Mouse (Mus musculus) Patski (cell line): ENCODE results near the gene Dchs1. TPM values are rescaled to one million over a fixed set of nuclear protein-coding genes. Genes with fewer than 3 reads are reported as not detected.

ENCODE experiments used
- ATAC-seq: fragments of 100-300 bp; one replicate; pipeline ENCODE4 v1.8.0; 2021
- CTCF ChIA-PET: fragments of 350-600 bp; sonication (Branson Sonifier 250); formaldehyde crosslinking; loops from one replicate; lab custom pipeline; 2022; ENCODE audit warnings: inconsistent platforms; lab: Charles Lee
- POLR2A ChIA-PET: fragments of 350-600 bp; sonication (Branson Sonifier 250); formaldehyde crosslinking; loops from one replicate; lab custom pipeline; 2022; ENCODE audit warnings: antibody characterized with exemption, inconsistent platforms; lab: Charles Lee
- DNase-seq: peaks from one replicate; pipeline ENCODE4 v3.0.0-alpha.2; 2011; ENCODE audit warnings: low read depth, low spot score
- H3K27me3 ChIP-seq: fragments of 371-371 bp; one replicate; pipeline ENCODE4 v1.5.1; 2021
- CTCF ChIP-seq: fragments of 100-300 bp; IDR thresholded peaks from one replicate; pipeline ENCODE4 v1.5.1; 2021
- in situ Hi-C: fragments of 300-500 bp; cut with MboI; formaldehyde crosslinking; loops from 3 replicates; pipeline ENCODE4 v1.11.1; 2018; ENCODE audit warnings: low pct_unique_long_range_greater_than_20kb, mixed read lengths
- polyA plus RNA-seq: library from polyadenylated mRNA; unstranded; gene quantifications from one replicate; pipeline ENCODE4 v1.2.3, GENCODE M21; 2021

Gene Dchs1
- not detected for polyA plus RNA-seq

- peaks cover 42% of the 10 kb centered on the region for H3K27me3 ChIP-seq
- ChIA-PET POLR2A (no interaction called here), CTCF (no interaction called here)
- no peak for TF ChIP-seq CTCF
- in situ Hi-C loops = no loop called here
- DNase-seq (no peak), ATAC-seq (no peak)
These were observed at the start of gene Dchs1 for GRCm38 (mm10) chr7:105787285-105788140. Dchs1 (minus strand) TSS chr7:105787654.

DNA sequence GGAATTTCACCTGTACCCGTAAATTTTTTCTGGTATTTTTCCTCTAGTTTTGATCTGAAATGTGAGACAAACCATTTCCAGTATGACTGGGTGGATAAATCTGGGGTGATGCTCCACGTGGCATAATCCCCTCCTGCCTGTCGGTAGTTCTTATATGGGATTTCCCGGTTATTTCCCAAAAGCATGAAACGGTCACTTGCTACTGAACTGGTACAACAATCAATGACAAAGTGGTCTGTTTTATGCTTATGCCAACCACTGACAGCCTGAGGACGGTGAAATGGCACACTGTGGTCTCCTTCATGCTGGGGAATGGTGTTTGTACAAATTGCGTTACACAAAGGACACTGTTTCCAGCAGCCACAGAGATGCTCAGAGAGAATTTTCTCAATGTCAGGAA lies 36.8 kb upstream of the Dchs1 start:
- no peak for TF ChIP-seq CTCF
- POLR2A ChIA-PET = no interaction called here
- ATAC-seq (no peak), DNase-seq (no peak)
- H3K27me3 ChIP-seq = peaks cover 39% of the 10 kb centered on the region
- CTCF ChIA-PET = no interaction called here
- in situ Hi-C loops = loop anchor here (25.0 kb wide), 1 partner anchor 1213 kb away; the partner anchor contains the start of gene Olfr713

- in situ Hi-C loops = loop anchor here (25.0 kb wide), 1 partner anchor 1219 kb away; the partner anchor contains the start of gene Olfr713
- ATAC-seq = no peak
- CTCF ChIA-PET = interaction anchor here (1.0 to 2.1 kb wide), 3 partner anchors 11 to 96 kb away, joined by 3 to 7 read pairs (median 4); no protein-coding TSS in a partner anchor
- DNase-seq = no peak
- POLR2A ChIA-PET = no interaction called here
- H3K27me3 ChIP-seq = peaks cover 23% of the 10 kb centered on the region
- TF ChIP-seq CTCF = peak; percentile 47
These were observed 31.0 kb upstream of the Dchs1 start for GRCm38 (mm10) chr7:105818483-105818882.

DNA sequence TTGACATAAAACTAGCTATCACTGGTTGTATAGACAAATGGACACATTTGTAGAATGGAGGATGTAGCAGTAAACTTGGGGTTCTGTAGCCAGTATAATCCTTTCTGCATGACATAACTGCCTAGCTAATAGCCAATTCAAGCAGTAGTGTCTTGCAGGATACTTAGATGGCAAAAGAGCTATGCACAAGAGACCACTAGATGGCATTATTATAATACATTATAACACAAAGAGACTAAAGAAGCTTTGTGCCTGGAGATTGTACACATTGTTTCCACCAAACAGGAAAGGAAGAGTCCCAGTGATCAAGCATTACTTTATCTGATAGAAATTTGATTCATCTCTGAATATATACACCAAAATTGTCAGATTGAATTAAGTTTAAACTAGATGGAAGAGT lies 29.3 kb upstream of the Dchs1 start:
- ChIA-PET CTCF (interaction anchor here (0.7 to 2.1 kb wide), 7 partner anchors 9 to 1230 kb away, joined by 3 to 13 read pairs (median 5); no protein-coding TSS in a partner anchor), POLR2A (interaction anchor here (0.9 kb wide), 1 partner anchor 1230 kb away, joined by 3 read pairs; no protein-coding TSS in a partner anchor)
- in situ Hi-C loops = loop anchor here (25.0 kb wide), 1 partner anchor 1221 kb away; the partner anchor contains the start of gene Olfr713
- peaks cover 10% of the 10 kb centered on the region for H3K27me3 ChIP-seq
- peak; percentile 53 for TF ChIP-seq CTCF
- peak; percentile 73 for ATAC-seq
- DNase-seq = no peak

- ATAC-seq (no peak), DNase-seq (no peak)
- in situ Hi-C loops = loop anchor here (25.0 kb wide), 1 partner anchor 1224 kb away; the partner anchor contains the start of gene Olfr713
- no peaks in the 10 kb centered on the region for H3K27me3 ChIP-seq
- POLR2A ChIA-PET = interaction anchor here (0.6 kb wide), 1 partner anchor 75 kb away, joined by 5 read pairs; no protein-coding TSS in a partner anchor
- TF ChIP-seq CTCF = no peak
- CTCF ChIA-PET = no interaction called here
These were observed 25.9 kb upstream of the Dchs1 start for GRCm38 (mm10) chr7:105813326-105813725.

DNA sequence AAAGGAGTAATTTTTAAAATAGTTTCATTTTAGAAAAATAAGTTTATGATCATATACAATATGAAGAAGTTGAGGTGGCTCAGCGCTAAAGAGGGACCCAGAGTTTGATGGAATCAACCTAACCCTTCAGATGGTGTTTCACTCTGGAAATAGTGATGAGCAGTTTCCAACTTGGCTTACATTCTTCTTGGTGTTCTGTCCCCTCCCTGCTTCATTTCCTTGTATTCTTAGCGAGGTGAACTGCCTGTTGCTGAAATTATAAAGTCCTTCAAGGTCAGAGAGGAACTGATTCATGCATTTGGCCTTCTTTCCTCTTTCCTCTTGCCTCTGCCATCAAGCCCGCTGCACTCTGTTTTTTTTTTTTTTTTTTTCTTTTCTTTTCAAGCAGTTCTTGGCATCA lies 25.1 kb upstream of the Dchs1 start:
- POLR2A ChIA-PET = no interaction called here
- CTCF ChIA-PET = no interaction called here
- ATAC-seq (no peak), DNase-seq (no peak)
- TF ChIP-seq CTCF = no peak
- H3K27me3 ChIP-seq = no peaks in the 10 kb centered on the region
- in situ Hi-C loops = loop anchor here (25.0 kb wide), 1 partner anchor 1225 kb away; the partner anchor contains the start of gene Olfr713

- H3K27me3 ChIP-seq = no peaks in the 10 kb centered on the region
- DNase-seq = no peak
- no peak for ATAC-seq
- no peak for TF ChIP-seq CTCF
- ChIA-PET CTCF (interaction anchor here (0.8 to 1.7 kb wide), 5 partner anchors 8 to 84 kb away, joined by 4 to 10 read pairs (median 6); partner anchors contain the start of gene Taf10), POLR2A (no interaction called here)
- in situ Hi-C loops = loop anchor here (25.0 kb wide), 1 partner anchor 1226 kb away; the partner anchor contains the start of gene Olfr713
These were observed 24.1 kb upstream of the Dchs1 start for GRCm38 (mm10) chr7:105811516-105811915.

DNA sequence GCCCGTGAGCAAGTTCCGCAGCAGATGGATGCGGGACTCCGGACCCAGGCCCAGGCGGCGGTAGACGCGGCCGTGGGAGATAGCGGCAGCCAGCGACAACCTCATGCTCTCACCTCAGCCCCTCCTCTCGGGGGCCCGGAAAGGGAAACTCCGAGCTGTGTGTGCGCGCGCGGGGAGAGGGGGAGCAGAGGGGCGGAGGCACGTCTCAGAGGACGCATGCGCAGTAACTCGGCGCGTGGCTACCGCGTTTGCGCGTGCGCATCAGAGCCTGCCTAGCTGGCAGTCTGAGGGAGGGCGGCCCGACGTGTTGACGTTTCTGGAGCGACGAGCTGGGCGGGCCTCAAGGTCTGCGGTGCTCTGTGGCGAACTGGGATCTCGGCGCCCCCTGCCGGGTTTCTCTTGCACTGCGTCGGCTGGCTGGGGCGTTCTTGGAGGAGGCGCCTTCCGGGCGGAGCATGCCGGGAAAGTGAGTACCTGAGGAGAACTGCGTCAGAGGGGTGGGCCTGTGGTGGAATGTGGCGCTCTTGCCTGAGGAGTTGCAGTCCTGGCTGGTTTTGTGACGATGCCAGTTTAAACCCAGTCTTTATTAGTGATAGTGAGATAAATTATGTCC lies 23.5 kb upstream of the Dchs1 start, which contains the start of gene Mrpl17:
Gene Mrpl17, minus strand, starts transcription at position 223 of the 613 bp plus-strand sequence.
- DNase-seq = peak; percentile 91
- in situ Hi-C loops = loop anchor here (25.0 kb wide), 1 partner anchor 1226 kb away; the partner anchor contains the start of gene Olfr713
- TF ChIP-seq CTCF = peak; percentile 99
- ChIA-PET CTCF (interaction anchor here (0.7 to 1.7 kb wide), 8 partner anchors 8 to 84 kb away, joined by 3 to 10 read pairs (median 4); partner anchors contain the start of gene Taf10), POLR2A (interaction anchor here (1.1 to 1.5 kb wide), 2 partner anchors 72 to 75 kb away, joined by 3 to 4 read pairs; no protein-coding TSS in a partner anchor)
- no peaks in the 10 kb centered on the region for H3K27me3 ChIP-seq
- ATAC-seq = peak; percentile 100

GRCm38 (mm10) chr7:105810280-105810876 lies 22.9 kb upstream of the Dchs1 start:
- DNase-seq (no peak), ATAC-seq (peak; percentile 22)
- no peak for TF ChIP-seq CTCF
- CTCF ChIA-PET = interaction anchor here (0.7 to 1.7 kb wide), 7 partner anchors 9 to 79 kb away, joined by 3 to 10 read pairs (median 4); partner anchors contain the start of gene Taf10
- in situ Hi-C loops = loop anchor here (25.0 kb wide), 1 partner anchor 1227 kb away; the partner anchor contains the start of gene Olfr713
- no peaks in the 10 kb centered on the region for H3K27me3 ChIP-seq
- POLR2A ChIA-PET = interaction anchor here (1.1 to 1.5 kb wide), 2 partner anchors 72 to 75 kb away, joined by 3 to 4 read pairs; no protein-coding TSS in a partner anchor
